ENCODE assay signal across 15 mouse cellular contexts in the genomic region with DNA sequence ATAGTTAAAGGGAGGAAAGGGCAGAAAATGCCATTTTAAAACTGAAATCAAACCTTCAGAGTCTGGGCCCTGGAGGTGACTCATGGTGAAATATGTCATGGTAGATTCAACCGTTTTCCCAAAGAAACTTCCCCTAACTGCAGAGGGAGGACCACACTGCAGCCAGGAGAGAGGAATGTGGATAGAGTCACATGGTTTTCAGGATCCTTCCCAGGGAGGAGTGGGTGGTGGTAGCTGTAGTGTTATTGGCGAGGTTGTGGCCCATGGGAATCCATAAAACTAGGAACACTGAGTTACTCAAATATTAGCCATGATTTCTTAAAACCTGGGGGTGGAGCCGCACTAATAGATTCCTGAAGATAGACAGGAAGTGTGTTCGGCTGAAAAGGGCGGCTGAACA.
DNase-seq lines count a peak whose midpoint lies in the region; ATAC-seq and TF ChIP-seq lines count a peak whose summit lies in the region.
"Had no signal": no experiment of that assay in that cellular context is flagged by ENCODE, and none has a peak within 500 bp of the region (broad histone marks: within the 10 kb centered on the region; RNA-seq: fewer than 3 reads in every experiment).

No protein-coding gene starts in this region.

- no peak overlapping the region for H3K9ac ChIP-seq in heart, adult 2 months (ENCODE audit: low read depth, low read length)
- H3K9ac ChIP-seq in heart, embryonic 11.5 days (ENCODE audit: low read depth, low read length) = no peak overlapping the region
- H3K9ac ChIP-seq in limb, embryonic 15.5 days = no peak overlapping the region
- H3K9ac ChIP-seq: forebrain, embryonic 12.5 days; heart, embryonic 15.5 days; intestine, embryonic 15.5 days; lung, embryonic 15.5 days had no signal

- no peak for ATAC-seq in heart, embryonic 11.5 days (replicated peaks; ENCODE audit: insufficient number of reproducible peaks, low FRiP score, low TSS enrichment)
- ATAC-seq in limb, embryonic 15.5 days (ENCODE audit: insufficient number of reproducible peaks, low FRiP score, low TSS enrichment, low read depth) = 0 out of 2 replicates have a peak, but pooled peaks have one; percentile 65
- ATAC-seq: intestine, embryonic 15.5 days; midbrain, embryonic 16.5 days had no signal

- no peaks in the 10 kb centered on the region for H3K36me3 ChIP-seq in heart, adult 2 months (ENCODE audit: control insufficient read depth, insufficient read depth, low read length)
- H3K36me3 ChIP-seq in heart, embryonic 11.5 days (ENCODE audit: control insufficient read depth, insufficient read depth, low read length) = no peaks in the 10 kb centered on the region
- no peaks in the 10 kb centered on the region for H3K36me3 ChIP-seq in limb, embryonic 15.5 days
- H3K36me3 ChIP-seq: forebrain, embryonic 12.5 days; heart, embryonic 15.5 days; intestine, embryonic 15.5 days; lung, embryonic 15.5 days had no signal

- no peaks in the 10 kb centered on the region for H3K27me3 ChIP-seq in heart, adult 2 months (ENCODE audit: control insufficient read depth, insufficient read depth, low read length)
- no peaks in the 10 kb centered on the region for H3K27me3 ChIP-seq in heart, embryonic 11.5 days (ENCODE audit: control insufficient read depth, insufficient read depth, low read length)
- no peaks in the 10 kb centered on the region for H3K27me3 ChIP-seq in limb, embryonic 15.5 days
- H3K27me3 ChIP-seq: forebrain, embryonic 12.5 days; heart, embryonic 15.5 days; intestine, embryonic 15.5 days; lung, embryonic 15.5 days had no signal

- H3K4me3 ChIP-seq in heart, adult 2 months = no peak overlapping the region
- H3K4me3 ChIP-seq in heart, embryonic 11.5 days (ENCODE audit: low read depth, low read length) = no peak overlapping the region
- no peak overlapping the region for H3K4me3 ChIP-seq in limb, embryonic 15.5 days
- H3K4me3 ChIP-seq: forebrain, embryonic 12.5 days; heart, embryonic 15.5 days; intestine, embryonic 15.5 days; layer of hippocampus, adult 2 months; lung, embryonic 15.5 days had no signal

- no peak overlapping the region for H3K4me2 ChIP-seq in heart, embryonic 11.5 days
- H3K4me2 ChIP-seq in limb, embryonic 15.5 days = no peak overlapping the region
- H3K4me2 ChIP-seq: forebrain, embryonic 12.5 days; heart, embryonic 15.5 days; intestine, embryonic 15.5 days; lung, embryonic 15.5 days had no signal

- peak overlapping the region; percentile 28; the same call in 1 of the 2 replicates for H3K27ac ChIP-seq in heart, adult 2 months
- H3K27ac ChIP-seq in heart, embryonic 11.5 days (ENCODE audit: low read depth, low read length) = no peak overlapping the region
- no peak overlapping the region for H3K27ac ChIP-seq in limb, embryonic 15.5 days
- H3K27ac ChIP-seq: forebrain, embryonic 12.5 days; heart, embryonic 15.5 days; intestine, embryonic 15.5 days; layer of hippocampus, adult 2 months; lung, embryonic 15.5 days had no signal

- H3K4me1 ChIP-seq in heart, adult 2 months (ENCODE audit: control insufficient read depth, insufficient read depth, low read length) = no peaks in the 10 kb centered on the region
- no peaks in the 10 kb centered on the region; the same call in 1 of the 2 replicates for H3K4me1 ChIP-seq in heart, embryonic 11.5 days (ENCODE audit: control insufficient read depth, insufficient read depth, low read length)
- H3K4me1 ChIP-seq in limb, embryonic 15.5 days = peaks cover 12% of the 10 kb centered on the region
- H3K4me1 ChIP-seq: heart, embryonic 15.5 days had no signal

- no peaks in the 10 kb centered on the region for H3K9me3 ChIP-seq in heart, embryonic 11.5 days (replicated peaks; ENCODE audit: control insufficient read depth, low read length)
- no peaks in the 10 kb centered on the region for H3K9me3 ChIP-seq in limb, embryonic 15.5 days
- H3K9me3 ChIP-seq: forebrain, embryonic 12.5 days; heart, embryonic 15.5 days; intestine, embryonic 15.5 days; lung, embryonic 15.5 days had no signal

- WGBS in heart, adult 2 months = 40% methylated on average over 5 of the region's 5 CpGs
- WGBS in heart, embryonic 11.5 days (ENCODE audit: insufficient replicate concordance) = 59% methylated on average over 5 of the region's 5 CpGs
- 31% methylated on average over 5 of the region's 5 CpGs for WGBS in limb, embryonic 15.5 days

- DNase-seq in heart, adult 2 months = peak in 1 of 2 experiments; percentile 61
- peak; percentile 70 for DNase-seq in NIH3T3 (ENCODE audit: low read depth)
- DNase-seq in gastrocnemius, postnatal 10 days = peak; percentile 22
- no peak for DNase-seq in frontal cortex, postnatal 14 days (ENCODE audit: low spot score in 2 of 2)
- no peak for DNase-seq in frontal cortex, postnatal 10 days (ENCODE audit: low spot score in 2 of 2)
- DNase-seq: right cerebral cortex, postnatal 4 days; thymus, adult 18-20 months had no signal

- no peak for TF ChIP-seq CTCF in heart, adult 2 months (IDR thresholded peaks at IDR 0.05)

- intact Hi-C loops in heart, adult 2 months (cut with DNase I) = no loop called here

- no peaks in the 10 kb centered on the region for H3K79me2 ChIP-seq in heart, adult 2 months (replicated peaks; ENCODE audit: control insufficient read depth, insufficient read depth, low read length)

- no peak for TF ChIP-seq POLR2A in heart, adult 2 months (IDR thresholded peaks at IDR 0.05; ENCODE audit: insufficient read depth, low read depth, low read length)

- TF ChIP-seq EP300 in heart, adult 2 months (IDR thresholded peaks at IDR 0.05; ENCODE audit: insufficient read depth, low read depth, low read length) = no peak

Comparison
In these comparisons a context has a peak if more than half of its experiments do, and no peak if none do; other contexts are left out.
1. DNase-seq: peak in NIH3T3 (single experiment) and gastrocnemius, postnatal 10 days (single experiment); none in frontal cortex, postnatal 14 days (0 of 2) and frontal cortex, postnatal 10 days (0 of 2).